9 mouse cellular contexts compared by ENCODE assay signal in genomic region chr1:37996226-37996625, GRCm38 (mm10). TPM values are rescaled to one million over a fixed set of nuclear protein-coding genes. Genes with fewer than 3 reads are reported as not detected.
DNase-seq lines count a peak whose midpoint lies in the region; ATAC-seq and TF ChIP-seq lines count a peak whose summit lies in the region.
"Had no signal": no experiment of that assay in that cellular context is flagged by ENCODE, and none has a peak within 500 bp of the region (broad histone marks: within the 10 kb centered on the region; RNA-seq: fewer than 3 reads in every experiment).

No protein-coding gene starts in this region.

- H3K36me3 ChIP-seq in thymus, adult 2 months (ENCODE audit: control insufficient read depth, insufficient read depth, low read length) = peaks cover 33% of the 10 kb centered on the region
- H3K36me3 ChIP-seq in liver, embryonic 13.5 days = peaks cover 44% of the 10 kb centered on the region

- intact Hi-C loops in gastrocnemius, adult 2 months (cut with DNase I) = loop anchor here (5.0 to 10.0 kb wide), 3 partner anchors 104 to 561 kb away; partner anchors contain the start of genes Coa5, Lipt1, Mitd1 and Mrpl30
- intact Hi-C loops in left cerebral cortex, postnatal 4 days (cut with DNase I) = loop anchor here (5.0 kb wide), 1 partner anchor 104 kb away; the partner anchor contains the start of genes Mitd1 and Mrpl30

- no peak for ATAC-seq in liver, embryonic 13.5 days (ENCODE audit: low read depth)

- H3K4me1 ChIP-seq in thymus, adult 2 months (replicated peaks; ENCODE audit: control insufficient read depth, insufficient read depth, low read length) = 0 out of 2 replicates have a peak, but pooled peaks cover 2% of the 10 kb centered on the region
- H3K4me1 ChIP-seq in liver, embryonic 13.5 days (replicated peaks) = peaks cover 35% of the 10 kb centered on the region

- no peak for TF ChIP-seq CTCF in gastrocnemius, adult 2 months (IDR thresholded peaks at IDR 0.05)
- no peak for TF ChIP-seq CTCF in thymus, adult 2 months (IDR thresholded peaks at IDR 0.05; ENCODE audit: borderline replicate concordance, control insufficient read depth, extremely low read depth, insufficient read depth, low read length, poor library complexity)

- 38% methylated on average over 3 of the region's 3 CpGs for WGBS in thymus, adult 2 months
- 12% methylated on average over 3 of the region's 3 CpGs for WGBS in liver, embryonic 13.5 days (ENCODE audit: insufficient replicate concordance)

- H3K27ac ChIP-seq in gastrocnemius, adult 2 months = peak overlapping the region; percentile 97
- no peak overlapping the region for H3K27ac ChIP-seq in thymus, adult 2 months (ENCODE audit: control insufficient read depth, insufficient read depth, low read length)
- H3K27ac ChIP-seq in liver, embryonic 13.5 days = peak overlapping the region; percentile 89

- H3K9me3 ChIP-seq in liver, embryonic 13.5 days (replicated peaks) = no peaks in the 10 kb centered on the region

- DNase-seq in gastrocnemius, adult 2 months = no peak
- no peak for DNase-seq in gastrocnemius, postnatal 10 days
- no peak for DNase-seq in thymus, adult 2 months
- DNase-seq in thymus, postnatal 10 days (ENCODE audit: low spot score in 2 of 2) = no peak
- no peak for DNase-seq in liver, embryonic 13.5 days
- DNase-seq in thymus, postnatal 4 days = no peak
- no peak for DNase-seq in left cerebral cortex, postnatal 4 days
- DNase-seq in urinary bladder, postnatal 10 days (ENCODE audit: low spot score) = no peak

- no peak for TF ChIP-seq POLR2A in thymus, adult 2 months (IDR thresholded peaks at IDR 0.05; ENCODE audit: control insufficient read depth, extremely low read depth, insufficient read depth, low read length, poor library complexity)

- H3K4me3 ChIP-seq in gastrocnemius, adult 2 months = peak overlapping the region; percentile 79
- H3K4me3 ChIP-seq in thymus, adult 2 months (ENCODE audit: control insufficient read depth, insufficient read depth, low read length) = peak overlapping the region; percentile 59
- H3K4me3 ChIP-seq in liver, embryonic 13.5 days (replicated peaks) = peak overlapping the region; percentile 99

- H3K27me3 ChIP-seq in thymus, adult 2 months (ENCODE audit: control insufficient read depth, insufficient read depth, low read length) = no peaks in the 10 kb centered on the region
- H3K27me3 ChIP-seq in liver, embryonic 13.5 days = no peaks in the 10 kb centered on the region

- H3K4me2 ChIP-seq in liver, embryonic 13.5 days = peak overlapping the region; percentile 81

- peak overlapping the region; percentile 77 for H3K9ac ChIP-seq in liver, embryonic 13.5 days

RNA-seq across cellular contexts. Expression of gene Txndc9, which starts 1.5 kb away (rescaled TPM):
- 10 to 100 TPM; 34.1 to 34.2 TPM for total RNA-seq in gastrocnemius, adult 2 months (2021)
- 10 to 100 TPM; 42.1 to 44.9 TPM for total RNA-seq in gastrocnemius, postnatal 10 days (2021)
- 12.3 and 15.3 TPM in 2 replicates for polyA plus RNA-seq in thymus, adult 2 months (2012; rRNA removed)
- polyA plus RNA-seq in liver, embryonic 13.5 days (2015; fragmentation: Nextera tagmentation; extraction: Ambion mirVana) = 80.9 and 88.7 TPM in 2 replicates
- 10 to 100 TPM; 72.7 to 75.0 TPM for total RNA-seq in left cerebral cortex, postnatal 4 days (2021)

RNA-seq across cellular contexts. Expression of gene Eif5b, which starts 1.6 kb away (rescaled TPM):
- total RNA-seq in gastrocnemius, adult 2 months (2021) = 10 to 100 TPM; 42.9 to 44.5 TPM
- total RNA-seq in gastrocnemius, postnatal 10 days (2021) = 10 to 100 TPM; 38.6 to 41.0 TPM
- polyA plus RNA-seq in thymus, adult 2 months (2012; rRNA removed) = 5.1 and 6.7 TPM in 2 replicates
- polyA plus RNA-seq in liver, embryonic 13.5 days (2015; fragmentation: Nextera tagmentation; extraction: Ambion mirVana) = 25.1 and 28.3 TPM in 2 replicates
- total RNA-seq in left cerebral cortex, postnatal 4 days (2021) = 10 to 100 TPM; 50.7 to 51.0 TPM

RNA-seq across cellular contexts. Expression of gene Lyg1, which starts 38.7 kb away (rescaled TPM):
- not detected for total RNA-seq in gastrocnemius, adult 2 months (2021)
- total RNA-seq in gastrocnemius, postnatal 10 days (2021) = not detected
- polyA plus RNA-seq in thymus, adult 2 months (2012; rRNA removed) = not detected in 2 replicates
- not detected in 2 replicates for polyA plus RNA-seq in liver, embryonic 13.5 days (2015; fragmentation: Nextera tagmentation; extraction: Ambion mirVana)
- not detected for total RNA-seq in left cerebral cortex, postnatal 4 days (2021)
- total RNA-seq: common myeloid progenitor, adult 5-6 weeks had no signal
